Mouse (Mus musculus) cortical plate, adult 2 months (tissue): ENCODE measurements at regions not wholly inside any gene's neighbourhood (a gene's known extent, or its start where the extent isn't known, plus 50 kb on each side); places are given as distances from the start of the nearest gene placed in this dataset.

Experiments used
- H3K27ac ChIP-seq: fragments of 200-500 bp; 2 replicates; pipeline ENCODE4 v1.5.1; 2012; ENCODE audit warnings: low read length, control low read depth, inconsistent platforms; ENCODE audit not compliant: insufficient read depth
- H3K4me1 ChIP-seq: fragments of 200-500 bp; 2 replicates; pipeline ENCODE4 v1.6.1; 2011; ENCODE audit warnings: low read length; ENCODE audit not compliant: control insufficient read depth, insufficient read depth
- H3K4me3 ChIP-seq: fragments of 200-500 bp; 2 replicates; pipeline ENCODE4 v1.5.1; 2011; ENCODE audit warnings: mild to moderate bottlenecking, low read length, control low read depth; ENCODE audit not compliant: insufficient read depth
- CTCF ChIP-seq: fragments of 200-500 bp; IDR thresholded peaks from 2 replicates; pipeline ENCODE4 v1.5.1; 2011; ENCODE audit warnings: mild to moderate bottlenecking, control low read depth, low read length; ENCODE audit not compliant: insufficient read depth; ENCODE audit errors: extremely low read depth
- POLR2A ChIP-seq: fragments of 200-500 bp; IDR thresholded peaks from 2 replicates; pipeline ENCODE4 v1.6.1; 2011; ENCODE audit warnings: mild to moderate bottlenecking, low read length, control low read depth; ENCODE audit not compliant: insufficient read depth; ENCODE audit errors: extremely low read depth

- TF ChIP-seq CTCF = no peak
- no peak for TF ChIP-seq POLR2A
- Histone ChIP-seq H3K4me3 (no peak overlapping the region), H3K4me1 (no peaks in the 10 kb centered on the region), H3K27ac (no peak overlapping the region)
Measured at GRCm38 (mm10) chr16:71622664-71623063, 685.4 kb upstream of the Robo1 start.

- Histone ChIP-seq H3K27ac (no peak overlapping the region), H3K4me1 (no peaks in the 10 kb centered on the region), H3K4me3 (no peak overlapping the region)
- no peak for TF ChIP-seq CTCF
- TF ChIP-seq POLR2A = no peak
Measured at GRCm38 (mm10) chr16:71640361-71640760, 667.7 kb upstream of the Robo1 start.

GRCm38 (mm10) chr16:71643223-71643622 is 664.9 kb upstream of the Robo1 start:
- H3K4me1 ChIP-seq = no peaks in the 10 kb centered on the region
- H3K4me3 ChIP-seq = no peak overlapping the region
- H3K27ac ChIP-seq = no peak overlapping the region
- no peak for TF ChIP-seq POLR2A
- no peak for TF ChIP-seq CTCF

GRCm38 (mm10) chr16:71678075-71678701 is 629.9 kb upstream of the Robo1 start:
- no peak for TF ChIP-seq CTCF
- TF ChIP-seq POLR2A = no peak
- H3K4me1 ChIP-seq = no peaks in the 10 kb centered on the region
- no peak overlapping the region for H3K4me3 ChIP-seq
- no peak overlapping the region for H3K27ac ChIP-seq

GRCm38 (mm10) chr16:71693464-71693863 is 614.6 kb upstream of the Robo1 start:
- Histone ChIP-seq H3K4me1 (no peaks in the 10 kb centered on the region), H3K27ac (no peak overlapping the region), H3K4me3 (no peak overlapping the region)
- TF ChIP-seq CTCF (no peak), POLR2A (no peak)

GRCm38 (mm10) chr16:71705846-71706245 is 602.3 kb upstream of the Robo1 start:
- no peak overlapping the region for H3K27ac ChIP-seq
- no peaks in the 10 kb centered on the region for H3K4me1 ChIP-seq
- TF ChIP-seq CTCF = no peak
- no peak for TF ChIP-seq POLR2A
- H3K4me3 ChIP-seq = no peak overlapping the region

GRCm38 (mm10) chr16:71709684-71710083 is 598.4 kb upstream of the Robo1 start:
- H3K4me3 ChIP-seq = no peak overlapping the region

GRCm38 (mm10) chr16:71711879-71712278 is 596.2 kb upstream of the Robo1 start:
- TF ChIP-seq POLR2A = no peak
- Histone ChIP-seq H3K4me3 (no peak overlapping the region), H3K4me1 (no peaks in the 10 kb centered on the region), H3K27ac (no peak overlapping the region)

More at GRCm38 (mm10) chr16:71709684-71710083, 598.4 kb upstream of the Robo1 start:
- H3K27ac ChIP-seq = no peak overlapping the region
- no peaks in the 10 kb centered on the region for H3K4me1 ChIP-seq
- TF ChIP-seq CTCF (no peak), POLR2A (no peak)

GRCm38 (mm10) chr16:71717207-71717606 is 590.9 kb upstream of the Robo1 start:
- no peak for TF ChIP-seq CTCF
- no peak for TF ChIP-seq POLR2A
- Histone ChIP-seq H3K27ac (no peak overlapping the region), H3K4me3 (no peak overlapping the region), H3K4me1 (no peaks in the 10 kb centered on the region)

- no peak for TF ChIP-seq POLR2A
- no peak for TF ChIP-seq CTCF
- H3K27ac ChIP-seq = no peak overlapping the region
- no peak overlapping the region for H3K4me3 ChIP-seq
- no peaks in the 10 kb centered on the region for H3K4me1 ChIP-seq
Measured at GRCm38 (mm10) chr16:71724898-71725297, 583.2 kb upstream of the Robo1 start.

- TF ChIP-seq POLR2A (no peak), CTCF (no peak)
- Histone ChIP-seq H3K4me1 (no peaks in the 10 kb centered on the region), H3K27ac (no peak overlapping the region), H3K4me3 (no peak overlapping the region)
Measured at GRCm38 (mm10) chr16:71737941-71738340, 570.2 kb upstream of the Robo1 start.
